ENCODE assay signal across 15 mouse cellular contexts in the genomic region with DNA sequence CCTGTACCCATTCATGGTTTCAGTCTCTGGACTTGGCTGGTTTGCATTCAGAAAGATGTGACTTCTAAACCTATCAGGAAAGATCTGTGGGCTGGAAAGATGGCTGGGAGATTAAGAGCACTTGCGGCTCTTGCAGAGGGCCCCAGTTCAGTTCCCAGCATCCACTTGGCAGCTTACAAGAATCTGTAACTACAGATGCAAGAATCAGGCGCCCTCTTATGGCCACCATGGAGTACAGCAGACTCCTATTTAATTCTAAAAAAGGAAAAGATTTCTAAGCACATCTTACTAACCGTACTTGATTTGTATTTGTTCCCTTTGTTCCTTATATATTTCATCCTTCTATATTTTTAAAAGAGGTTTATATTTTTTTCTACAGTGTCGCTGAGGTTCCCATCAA.
DNase-seq lines count a peak whose midpoint lies in the region; ATAC-seq and TF ChIP-seq lines count a peak whose summit lies in the region.
"Had no signal": no experiment of that assay in that cellular context is flagged by ENCODE, and none has a peak within 500 bp of the region (broad histone marks: within the 10 kb centered on the region; RNA-seq: fewer than 3 reads in every experiment).

No protein-coding gene starts in this region.

- TF ChIP-seq POLR2A in kidney, adult 2 months (IDR thresholded peaks at IDR 0.05; ENCODE audit: low read depth, low read length), result no peak
- TF ChIP-seq POLR2A in MEL (IDR thresholded peaks at IDR 0.05; ENCODE audit: control insufficient read depth in 1 of 2, insufficient read depth in 1 of 2, low read depth in 1 of 2, low read length in 2 of 2, poor library complexity in 1 of 2), result no peak

- no peaks in the 10 kb centered on the region; the same call in none of the 2 replicates for H3K36me3 ChIP-seq in kidney, adult 2 months (ENCODE audit: control insufficient read depth, insufficient read depth, low read length)
- H3K36me3 ChIP-seq in kidney, embryonic 15.5 days, result peaks cover 70% of the 10 kb centered on the region
- H3K36me3 ChIP-seq in midbrain, postnatal 0 days (ENCODE audit: insufficient read depth, low read length), result peaks cover 39% of the 10 kb centered on the region
- peaks cover 16% of the 10 kb centered on the region for H3K36me3 ChIP-seq in midbrain, embryonic 16.5 days (ENCODE audit: control insufficient read depth, insufficient read depth, low read length)
- H3K36me3 ChIP-seq in MEL (ENCODE audit: control insufficient read depth in 1 of 2, insufficient read depth in 2 of 2, low read length in 2 of 2), result peaks cover 0 to 3% of the 10 kb centered on the region in 2 experiments; a peak in 1 of 4 replicates
- H3K36me3 ChIP-seq in splenic B cell, adult 2 months (ENCODE audit: control insufficient read depth, insufficient read depth, low read length, poor library complexity, severe bottlenecking), result no peaks in the 10 kb centered on the region

- no peak overlapping the region for H3K27ac ChIP-seq in kidney, adult 2 months (ENCODE audit: insufficient read depth, low read depth, low read length)
- no peak overlapping the region for H3K27ac ChIP-seq in kidney, embryonic 15.5 days
- no peak overlapping the region for H3K27ac ChIP-seq in midbrain, postnatal 0 days (ENCODE audit: low read depth, low read length)
- no peak overlapping the region for H3K27ac ChIP-seq in midbrain, embryonic 16.5 days (ENCODE audit: low read length)
- H3K27ac ChIP-seq in MEL (ENCODE audit: control insufficient read depth, low read depth, low read length), result no peak overlapping the region
- H3K27ac ChIP-seq: limb, embryonic 12.5 days; lung, embryonic 15.5 days had no signal

- H3K4me2 ChIP-seq in kidney, embryonic 15.5 days, result no peak overlapping the region
- no peak overlapping the region for H3K4me2 ChIP-seq in midbrain, postnatal 0 days (ENCODE audit: low read depth, low read length, poor library complexity, severe bottlenecking)
- H3K4me2 ChIP-seq in midbrain, embryonic 16.5 days (ENCODE audit: low read length), result no peak overlapping the region
- H3K4me2 ChIP-seq: limb, embryonic 12.5 days; lung, embryonic 15.5 days had no signal

- no peaks in the 10 kb centered on the region for H3K27me3 ChIP-seq in kidney, adult 2 months (replicated peaks; ENCODE audit: control insufficient read depth, insufficient read depth, low read length)
- no peaks in the 10 kb centered on the region for H3K27me3 ChIP-seq in kidney, embryonic 15.5 days
- H3K27me3 ChIP-seq in midbrain, postnatal 0 days (ENCODE audit: insufficient read depth, low read length), result no peaks in the 10 kb centered on the region
- no peaks in the 10 kb centered on the region for H3K27me3 ChIP-seq in midbrain, embryonic 16.5 days (ENCODE audit: control insufficient read depth, insufficient read depth, low read depth, low read length)
- no peaks in the 10 kb centered on the region for H3K27me3 ChIP-seq in MEL (ENCODE audit: control insufficient read depth in 1 of 2, insufficient read depth in 2 of 2, low read length in 2 of 2)
- H3K27me3 ChIP-seq in splenic B cell, adult 2 months (ENCODE audit: control insufficient read depth, insufficient read depth, low read length, poor library complexity, severe bottlenecking), result no peaks in the 10 kb centered on the region
- H3K27me3 ChIP-seq: limb, embryonic 12.5 days; lung, embryonic 15.5 days; megakaryocyte, embryonic 14.5 days had no signal

- no peak overlapping the region for H3K9ac ChIP-seq in kidney, embryonic 15.5 days
- no peak overlapping the region for H3K9ac ChIP-seq in midbrain, postnatal 0 days (replicated peaks; ENCODE audit: low read length, poor library complexity, severe bottlenecking)
- H3K9ac ChIP-seq in midbrain, embryonic 16.5 days (ENCODE audit: low read depth, low read length), result no peak overlapping the region
- H3K9ac ChIP-seq in MEL (ENCODE audit: control insufficient read depth, low read depth, low read length, poor library complexity, severe bottlenecking), result no peak overlapping the region
- H3K9ac ChIP-seq: limb, embryonic 12.5 days; lung, embryonic 15.5 days had no signal

- TF ChIP-seq EP300 in MEL (IDR thresholded peaks at IDR 0.05; ENCODE audit: low read depth in 1 of 2, low read length in 2 of 2), result no peak

- no peak for DNase-seq in kidney, adult 2 months
- no peak for DNase-seq in midbrain, postnatal 0 days (ENCODE audit: low spot score)
- peak; percentile 46 for DNase-seq in MEL (ENCODE audit: low read depth, low spot score)
- peak; percentile 13 for DNase-seq in splenic B cell, adult 2 months (ENCODE audit: low read depth, low spot score)
- DNase-seq in layer of hippocampus, adult 8-10 months (ENCODE audit: low spot score in 2 of 2), result no peak
- DNase-seq: cerebellum, adult 8-10 months; heart, adult 18-20 months; heart, postnatal 10 days; kidney, postnatal 10 days had no signal

- 78% methylated on average over 4 of the region's 4 CpGs for WGBS in kidney, adult 2 months
- WGBS in kidney, embryonic 15.5 days, result 72% methylated on average over 4 of the region's 4 CpGs
- WGBS in midbrain, postnatal 0 days, result 69% methylated on average over 4 of the region's 4 CpGs
- 76% methylated on average over 4 of the region's 4 CpGs for WGBS in midbrain, embryonic 16.5 days

- no peaks in the 10 kb centered on the region for H3K9me3 ChIP-seq in kidney, embryonic 15.5 days (replicated peaks)
- no peaks in the 10 kb centered on the region for H3K9me3 ChIP-seq in midbrain, postnatal 0 days (ENCODE audit: low read length)
- no peaks in the 10 kb centered on the region for H3K9me3 ChIP-seq in midbrain, embryonic 16.5 days (replicated peaks; ENCODE audit: control insufficient read depth, low read length, poor library complexity, severe bottlenecking)
- no peaks in the 10 kb centered on the region for H3K9me3 ChIP-seq in MEL (replicated peaks; ENCODE audit: insufficient read depth, low read length)
- H3K9me3 ChIP-seq: limb, embryonic 12.5 days; lung, embryonic 15.5 days; megakaryocyte, embryonic 14.5 days had no signal

- no peaks in the 10 kb centered on the region for H3K4me1 ChIP-seq in kidney, adult 2 months (ENCODE audit: control insufficient read depth, insufficient read depth, low read length)
- peaks cover 23% of the 10 kb centered on the region for H3K4me1 ChIP-seq in kidney, embryonic 15.5 days
- no peaks in the 10 kb centered on the region for H3K4me1 ChIP-seq in midbrain, postnatal 0 days (ENCODE audit: insufficient read depth, low read length)
- no peaks in the 10 kb centered on the region; the same call in 1 of the 2 replicates for H3K4me1 ChIP-seq in midbrain, embryonic 16.5 days (ENCODE audit: control insufficient read depth, insufficient read depth, low read length)
- no peaks in the 10 kb centered on the region for H3K4me1 ChIP-seq in MEL (ENCODE audit: control insufficient read depth in 1 of 2, insufficient read depth in 2 of 2, low read length in 2 of 2)
- H3K4me1 ChIP-seq: limb, embryonic 12.5 days; lung, embryonic 15.5 days had no signal

- no peaks in the 10 kb centered on the region for H3K79me2 ChIP-seq in MEL (ENCODE audit: control insufficient read depth, insufficient read depth, low read length, poor library complexity)

- TF ChIP-seq RAD21 in MEL (IDR thresholded peaks at IDR 0.05; ENCODE audit: low read depth, low read length), result peak; percentile 25

- no peak overlapping the region for H3K4me3 ChIP-seq in kidney, adult 2 months (ENCODE audit: insufficient read depth, low read depth, low read length)
- H3K4me3 ChIP-seq in kidney, embryonic 15.5 days (replicated peaks), result no peak overlapping the region
- no peak overlapping the region for H3K4me3 ChIP-seq in midbrain, postnatal 0 days (ENCODE audit: low read depth, low read length)
- no peak overlapping the region for H3K4me3 ChIP-seq in midbrain, embryonic 16.5 days (ENCODE audit: low read depth, low read length)
- no peak overlapping the region for H3K4me3 ChIP-seq in MEL (ENCODE audit: control insufficient read depth in 1 of 2, insufficient read depth in 1 of 2, low read depth in 2 of 2, low read length in 2 of 2)
- H3K4me3 ChIP-seq: limb, embryonic 12.5 days; lung, embryonic 15.5 days; megakaryocyte, embryonic 14.5 days had no signal

- TF ChIP-seq CTCF in kidney, adult 2 months (conservative IDR thresholded peaks at IDR 0.05; ENCODE audit: insufficient read depth, insufficient read length, low read depth, low read length), result 0 out of 2 replicates have a peak, but pooled peaks have one; percentile 14
- peak; percentile 53 for TF ChIP-seq CTCF in midbrain, postnatal 0 days (IDR thresholded peaks at IDR 0.05)
- peak; percentile 20 to 59 (median 50); a peak in 5 of 6 replicates for TF ChIP-seq CTCF in MEL (IDR thresholded peaks at IDR 0.05 in 2 of 3, conservative IDR thresholded peaks at IDR 0.05 in 1 of 3; ENCODE audit: control insufficient read depth in 1 of 3, insufficient read depth in 1 of 3, low read depth in 2 of 3, low read length in 3 of 3, poor library complexity in 1 of 3, severe bottlenecking in 1 of 3)

- no peak for ATAC-seq in kidney, embryonic 15.5 days (replicated peaks; ENCODE audit: low FRiP score)
- ATAC-seq in midbrain, postnatal 0 days (ENCODE audit: low FRiP score), result no peak
- ATAC-seq in midbrain, embryonic 16.5 days, result no peak
- ATAC-seq: hindbrain, embryonic 16.5 days had no signal

TF ChIP-seq in MEL, 35 proteins besides CTCF, POLR2A, EP300 and RAD21:
- TF ChIP-seq MAX (IDR thresholded peaks at IDR 0.05; ENCODE audit: low read length), result no peak
- peak; percentile 46 for TF ChIP-seq SMC3 (IDR thresholded peaks at IDR 0.05; ENCODE audit: low read depth, low read length)

Comparison
In these comparisons a context has a peak if more than half of its experiments do, and no peak if none do; other contexts are left out.
1. DNase-seq: peak in MEL (single experiment) and splenic B cell, adult 2 months (single experiment); none in kidney, adult 2 months (single experiment), midbrain, postnatal 0 days (single experiment) and layer of hippocampus, adult 8-10 months (0 of 2).
2. Peak in every context shown above with its lines, with median percentiles within 50 percentile points of each other: CTCF ChIP-seq.